8 mouse cellular contexts compared by ENCODE assay signal in genomic region chr11:20248840-20249239, GRCm38 (mm10). TPM values are rescaled to one million over a fixed set of nuclear protein-coding genes. Genes with fewer than 3 reads are reported as not detected.
DNase-seq lines count a peak whose midpoint lies in the region; ATAC-seq and TF ChIP-seq lines count a peak whose summit lies in the region.

No protein-coding gene starts in this region.

- H3K4me1 ChIP-seq in kidney, adult 2 months (ENCODE audit: control insufficient read depth, insufficient read depth, low read length): peaks cover 5% of the 10 kb centered on the region; the same call in 1 of the 2 replicates
- peaks cover 14% of the 10 kb centered on the region in 2 experiments for H3K4me1 ChIP-seq in ES-E14 (ENCODE audit: control insufficient read depth in 2 of 2, insufficient read depth in 2 of 2, low read length in 2 of 2, poor library complexity in 1 of 2)
- peaks cover 27% of the 10 kb centered on the region for H3K4me1 ChIP-seq in embryonic facial prominence, embryonic 12.5 days
- H3K4me1 ChIP-seq in midbrain, embryonic 12.5 days: peaks cover 29% of the 10 kb centered on the region

- H3K27me3 ChIP-seq in kidney, adult 2 months (replicated peaks; ENCODE audit: control insufficient read depth, insufficient read depth, low read length): no peaks in the 10 kb centered on the region
- no peaks in the 10 kb centered on the region for H3K27me3 ChIP-seq in embryonic facial prominence, embryonic 12.5 days
- no peaks in the 10 kb centered on the region for H3K27me3 ChIP-seq in midbrain, embryonic 12.5 days

- peak overlapping the region; percentile 74 for H3K27ac ChIP-seq in kidney, adult 2 months (ENCODE audit: insufficient read depth, low read depth, low read length)
- peak overlapping the region; percentile 41; the same call in 1 of the 2 replicates for H3K27ac ChIP-seq in ES-E14 (ENCODE audit: insufficient read depth, low read depth, low read length, poor library complexity, severe bottlenecking)
- H3K27ac ChIP-seq in embryonic facial prominence, embryonic 12.5 days: peak overlapping the region; percentile 84
- H3K27ac ChIP-seq in midbrain, embryonic 12.5 days (replicated peaks): peak overlapping the region; percentile 84

- H3K4me2 ChIP-seq in embryonic facial prominence, embryonic 12.5 days (replicated peaks): peak overlapping the region; percentile 80
- H3K4me2 ChIP-seq in midbrain, embryonic 12.5 days (replicated peaks): peak overlapping the region; percentile 91

- peak; percentile 58 for DNase-seq in kidney, adult 2 months
- no peak for DNase-seq in kidney, adult 11 months
- no peak for DNase-seq in ES-E14 (ENCODE audit: low read depth, low spot score)
- DNase-seq in kidney, postnatal 14 days: peak; percentile 66
- no peak for DNase-seq in layer of hippocampus, adult 8-10 months (ENCODE audit: low spot score in 2 of 2)
- no peak for DNase-seq in urinary bladder, adult 2 months (ENCODE audit: low spot score)

- H3K36me3 ChIP-seq in kidney, adult 2 months (ENCODE audit: control insufficient read depth, insufficient read depth, low read length): no peaks in the 10 kb centered on the region
- H3K36me3 ChIP-seq in ES-E14 (ENCODE audit: control insufficient read depth, insufficient read depth, low read length, poor library complexity, severe bottlenecking): peaks cover 9% of the 10 kb centered on the region; the same call in 1 of the 2 replicates
- no peaks in the 10 kb centered on the region for H3K36me3 ChIP-seq in embryonic facial prominence, embryonic 12.5 days
- H3K36me3 ChIP-seq in midbrain, embryonic 12.5 days: peaks cover 9% of the 10 kb centered on the region; the same call in 1 of the 2 replicates

- no peaks in the 10 kb centered on the region for H3K9me3 ChIP-seq in ES-E14 (ENCODE audit: control insufficient read depth, insufficient read depth, low read depth, low read length)
- H3K9me3 ChIP-seq in embryonic facial prominence, embryonic 12.5 days: no peaks in the 10 kb centered on the region
- no peaks in the 10 kb centered on the region for H3K9me3 ChIP-seq in midbrain, embryonic 12.5 days

- in situ Hi-C loops in ES-E14 (cut with MboI; ENCODE audit: low sequenced_read_pairs in 2 of 2, unreplicated experiment in 2 of 2): no loop called here

- peak overlapping the region; percentile 81 for H3K4me3 ChIP-seq in kidney, adult 2 months (ENCODE audit: insufficient read depth, low read depth, low read length)
- peak overlapping the region; percentile 95 to 96 for H3K4me3 ChIP-seq in ES-E14 (ENCODE audit: insufficient read depth in 1 of 2, low read depth in 1 of 2, low read length in 2 of 2, poor library complexity in 1 of 2, severe bottlenecking in 1 of 2)
- H3K4me3 ChIP-seq in embryonic facial prominence, embryonic 12.5 days: peak overlapping the region; percentile 78
- H3K4me3 ChIP-seq in midbrain, embryonic 12.5 days: peak overlapping the region; percentile 90

- peak; percentile 7 for TF ChIP-seq POLR2A in kidney, adult 2 months (IDR thresholded peaks at IDR 0.05; ENCODE audit: low read depth, low read length)

- no peak for TF ChIP-seq CTCF in kidney, adult 2 months (conservative IDR thresholded peaks at IDR 0.05; ENCODE audit: insufficient read depth, insufficient read length, low read depth, low read length)

- ATAC-seq in embryonic facial prominence, embryonic 12.5 days (ENCODE audit: insufficient number of reproducible peaks, insufficient read depth, low FRiP score, low TSS enrichment): peak; percentile 43
- ATAC-seq in midbrain, embryonic 12.5 days (ENCODE audit: low FRiP score, low read depth): peak; percentile 76

- under 1% methylated on average over 32 of the region's 39 CpGs for WGBS in kidney, adult 2 months
- under 1% methylated on average over 38 of the region's 39 CpGs for WGBS in embryonic facial prominence, embryonic 12.5 days
- 0% methylated on average over 35 of the region's 39 CpGs for WGBS in midbrain, embryonic 12.5 days

- peak overlapping the region; percentile 90 for H3K9ac ChIP-seq in ES-E14 (ENCODE audit: insufficient read depth, low read depth, low read length, poor library complexity, severe bottlenecking)
- peak overlapping the region; percentile 93 for H3K9ac ChIP-seq in embryonic facial prominence, embryonic 12.5 days
- H3K9ac ChIP-seq in midbrain, embryonic 12.5 days (replicated peaks): peak overlapping the region; percentile 96

TF ChIP-seq in ES-E14, 5 proteins besides CTCF, POLR2A, EP300 and RAD21:
- TF ChIP-seq HCFC1 (IDR thresholded peaks at IDR 0.05; ENCODE audit: borderline replicate concordance, insufficient read depth, low read length) (no peak), ZNF384 (IDR thresholded peaks at IDR 0.05; ENCODE audit: low read depth, low read length) (no peak), MAFK (IDR thresholded peaks at IDR 0.05; ENCODE audit: insufficient read depth, low read depth, low read length) (no peak), CHD2 (IDR thresholded peaks at IDR 0.05; ENCODE audit: low read depth, low read length) (no peak), ZC3H11A (IDR thresholded peaks at IDR 0.05; ENCODE audit: borderline replicate concordance, low read depth, low read length) (no peak)

RNA-seq across cellular contexts. Expression of gene Cep68, which starts 0.4 kb away (rescaled TPM):
- polyA plus RNA-seq in kidney, adult 2 months (2012; rRNA removed): 15.4 and 17.4 TPM in 2 replicates
- total RNA-seq in ES-E14 (2012; rRNA removed): 30.9 and 39.2 TPM in 2 replicates
- polyA plus RNA-seq in embryonic facial prominence, embryonic 12.5 days (2016; fragmentation: Nextera tagmentation; extraction: Ambion mirVana): 40.2 and 41.3 TPM in 2 replicates
- polyA plus RNA-seq in midbrain, embryonic 12.5 days (2016; fragmentation: Nextera tagmentation; extraction: Ambion mirVana): 35.9 and 37.3 TPM in 2 replicates
- 10 to 100 TPM; 33.4 to 37.1 (median 34.7) TPM for total RNA-seq in layer of hippocampus, adult 8-10 months (2022)
- polyA plus RNA-seq in urinary bladder, adult 2 months (2012; rRNA removed): 12.6 and 14.1 TPM in 2 replicates

RNA-seq across cellular contexts. Expression of gene Rab1a, which starts 47.6 kb away (rescaled TPM):
- 97.5 and 119 TPM in 2 replicates for polyA plus RNA-seq in kidney, adult 2 months (2012; rRNA removed)
- total RNA-seq in ES-E14 (2012; rRNA removed): 77.9 and 122 TPM in 2 replicates
- 229 and 239 TPM in 2 replicates for polyA plus RNA-seq in embryonic facial prominence, embryonic 12.5 days (2016; fragmentation: Nextera tagmentation; extraction: Ambion mirVana)
- 269 and 275 TPM in 2 replicates for polyA plus RNA-seq in midbrain, embryonic 12.5 days (2016; fragmentation: Nextera tagmentation; extraction: Ambion mirVana)
- total RNA-seq in layer of hippocampus, adult 8-10 months (2022): 100 to 1,000 TPM; 150 to 170 (median 163) TPM
- polyA plus RNA-seq in urinary bladder, adult 2 months (2012; rRNA removed): 195 and 199 TPM in 2 replicates

Comparison
In these comparisons a context has a peak if more than half of its experiments do, and no peak if none do; other contexts are left out.
1. DNase-seq: peak in kidney, adult 2 months (single experiment) and kidney, postnatal 14 days (single experiment); none in kidney, adult 11 months (single experiment), ES-E14 (single experiment), layer of hippocampus, adult 8-10 months (0 of 2) and urinary bladder, adult 2 months (single experiment).
2. Peak in every context shown above with its lines, with median percentiles within 50 percentile points of each other: H3K27ac ChIP-seq, H3K4me3 ChIP-seq and H3K9ac ChIP-seq.